Mouse (Mus musculus) macrophage (primary cell): ENCODE measurements at regions not wholly inside any gene's neighbourhood (a gene's known extent, or its start where the extent isn't known, plus 50 kb on each side); places are given as distances from the start of the nearest gene placed in this dataset.
A peak's percentile ranks its signal among the peaks of the same experiment; 100 is the strongest.
"Not testable (repeated sequence)": the region's sequence is repeated elsewhere in the genome, so short reads cannot be mapped to it uniquely, and the experiment has no call there.

Experiments
- H3K27ac ChIP-seq: fragments of 350-480 bp; formaldehyde crosslinking; 2 replicates; pipeline ENCODE4 v1.9.0; 2021
- H3K36me3 ChIP-seq: fragments of 350-480 bp; formaldehyde crosslinking; 2 replicates; pipeline ENCODE4 v1.9.0; 2021; ENCODE audit errors: inconsistent target
- H3K4me3 ChIP-seq: fragments of 350-480 bp; formaldehyde crosslinking; 2 replicates; pipeline ENCODE4 v1.9.0; 2021; ENCODE audit errors: inconsistent target
- H3K79me2 ChIP-seq: fragments of 350-480 bp; formaldehyde crosslinking; 2 replicates; pipeline ENCODE4 v1.9.0; 2021; ENCODE audit errors: inconsistent target
- WGBS: methylation state at CpG from one replicate; pipeline ENCODE4 v1.1.7; 2026; ENCODE audit warnings: inconsistent platforms; ENCODE audit not compliant: missing documents; 5-methylcytosine and 5-hydroxymethylcytosine counted together

DNA sequence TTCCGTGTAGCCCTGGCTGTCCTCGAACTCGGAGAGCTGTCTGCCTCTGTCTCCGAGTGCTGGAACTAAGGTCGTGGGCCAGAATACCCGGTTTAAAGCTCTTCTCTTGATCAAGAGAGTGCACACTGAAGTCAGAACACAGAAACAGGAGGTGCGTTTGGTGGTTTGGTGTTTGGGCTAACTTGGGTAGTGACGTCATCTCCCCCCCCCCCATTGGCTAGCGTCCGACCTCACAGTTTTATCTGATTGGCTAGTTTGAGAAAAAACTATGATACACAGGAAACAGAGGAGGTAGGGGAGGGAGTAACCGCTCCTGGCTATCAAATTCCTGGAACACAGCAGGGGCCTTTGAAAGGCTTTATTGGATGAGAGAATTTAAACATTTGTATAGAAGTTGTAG is 60.2 kb upstream of the Pim1 start:
- H3K4me3 ChIP-seq: no peak overlapping the region
- H3K27ac ChIP-seq: no peak overlapping the region
- no peaks in the 10 kb centered on the region for H3K36me3 ChIP-seq
- H3K79me2 ChIP-seq: peaks cover 23% of the 10 kb centered on the region
- WGBS: 77% methylated on average over 11 of the region's 11 CpGs

GRCm38 (mm10) chr17:29430806-29431205 is 59.7 kb upstream of the Pim1 start:
- no peaks in the 10 kb centered on the region for H3K36me3 ChIP-seq
- WGBS: 95% methylated on average over 6 of the region's 6 CpGs
- H3K27ac ChIP-seq: peak overlapping the region; percentile 95
- no peak overlapping the region for H3K4me3 ChIP-seq
- H3K79me2 ChIP-seq: peaks cover 23% of the 10 kb centered on the region

GRCm38 (mm10) chr17:29431553-29432297 is 58.8 kb upstream of the Pim1 start:
- H3K36me3 ChIP-seq: no peaks in the 10 kb centered on the region
- 34% methylated on average over 7 of the region's 8 CpGs for WGBS
- H3K27ac ChIP-seq: peak overlapping the region; percentile 95
- no peak overlapping the region for H3K4me3 ChIP-seq
- H3K79me2 ChIP-seq: peaks cover 23% of the 10 kb centered on the region

GRCm38 (mm10) chr17:29432666-29433065 is 57.9 kb upstream of the Pim1 start:
- peaks cover 23% of the 10 kb centered on the region for H3K79me2 ChIP-seq
- peak overlapping the region; percentile 95 for H3K27ac ChIP-seq
- no peaks in the 10 kb centered on the region for H3K36me3 ChIP-seq
- 77% methylated on average over 8 of the region's 8 CpGs for WGBS
- H3K4me3 ChIP-seq: no peak overlapping the region

GRCm38 (mm10) chr17:29433370-29433769 is 57.2 kb upstream of the Pim1 start:
- Histone ChIP-seq H3K36me3 (no peaks in the 10 kb centered on the region), H3K4me3 (no peak overlapping the region), H3K27ac (peak overlapping the region; percentile 95), H3K79me2 (peaks cover 23% of the 10 kb centered on the region)
- 93% methylated on average over 8 of the region's 8 CpGs for WGBS

GRCm38 (mm10) chr17:29434074-29434944 is 56.2 kb upstream of the Pim1 start:
- Histone ChIP-seq H3K79me2 (peaks cover 23% of the 10 kb centered on the region), H3K4me3 (peak overlapping the region; percentile 30), H3K27ac (peak overlapping the region; percentile 95), H3K36me3 (no peaks in the 10 kb centered on the region)
- WGBS: 69% methylated on average over 20 of the region's 20 CpGs

DNA sequence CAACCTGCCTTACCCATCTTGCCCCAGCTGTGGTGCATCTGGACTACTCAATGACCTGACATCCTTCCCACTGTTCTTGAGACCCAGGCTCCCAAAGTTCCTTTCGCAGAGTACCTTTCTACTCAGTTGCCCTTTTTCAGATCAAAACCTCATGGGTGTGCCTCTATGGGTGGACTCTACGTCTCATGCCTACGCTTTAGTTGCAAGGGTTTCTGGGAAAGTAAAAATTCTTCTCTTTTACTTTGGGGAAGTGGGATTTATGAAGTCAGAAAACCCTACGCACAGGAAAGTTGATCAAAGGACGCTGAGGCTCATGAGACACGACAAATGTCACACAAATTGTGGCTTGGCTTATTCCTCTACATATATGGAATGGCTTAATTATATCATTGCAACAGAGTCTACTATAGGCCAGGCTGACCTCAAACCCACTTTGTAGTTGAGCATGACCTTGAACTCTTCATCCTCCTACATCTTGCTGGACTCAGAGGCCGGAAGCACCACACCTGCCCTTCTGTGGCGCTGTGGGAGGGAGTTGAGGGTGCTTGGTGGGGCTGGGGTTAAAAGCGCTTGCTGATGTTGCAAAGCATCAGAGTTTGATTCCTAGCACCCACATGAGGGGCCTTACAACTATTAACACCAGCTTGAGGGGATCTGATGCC is 55.1 kb upstream of the Pim1 start:
- WGBS: 53% methylated on average over 9 of the region's 9 CpGs
- H3K79me2 ChIP-seq: peaks cover 23% of the 10 kb centered on the region
- peak overlapping the region; percentile 30 for H3K4me3 ChIP-seq
- H3K36me3 ChIP-seq: no peaks in the 10 kb centered on the region
- peak overlapping the region; percentile 95 for H3K27ac ChIP-seq

GRCm38 (mm10) chr17:29436484-29436870 is 54.1 kb upstream of the Pim1 start:
- H3K27ac ChIP-seq: peak overlapping the region; percentile 95
- 87% methylated on average over 4 of the region's 9 CpGs for WGBS
- H3K79me2 ChIP-seq: peaks cover 23% of the 10 kb centered on the region
- peak overlapping the region; percentile 45 for H3K4me3 ChIP-seq
- not testable (repeated sequence) for H3K36me3 ChIP-seq

GRCm38 (mm10) chr17:29436871-29437534 is 53.5 kb upstream of the Pim1 start:
- peaks cover 23% of the 10 kb centered on the region for H3K79me2 ChIP-seq
- H3K4me3 ChIP-seq: peak overlapping the region; percentile 45
- H3K36me3 ChIP-seq: no peaks in the 10 kb centered on the region
- 5% methylated on average over 34 of the region's 36 CpGs for WGBS
- H3K27ac ChIP-seq: peak overlapping the region; percentile 95

DNA sequence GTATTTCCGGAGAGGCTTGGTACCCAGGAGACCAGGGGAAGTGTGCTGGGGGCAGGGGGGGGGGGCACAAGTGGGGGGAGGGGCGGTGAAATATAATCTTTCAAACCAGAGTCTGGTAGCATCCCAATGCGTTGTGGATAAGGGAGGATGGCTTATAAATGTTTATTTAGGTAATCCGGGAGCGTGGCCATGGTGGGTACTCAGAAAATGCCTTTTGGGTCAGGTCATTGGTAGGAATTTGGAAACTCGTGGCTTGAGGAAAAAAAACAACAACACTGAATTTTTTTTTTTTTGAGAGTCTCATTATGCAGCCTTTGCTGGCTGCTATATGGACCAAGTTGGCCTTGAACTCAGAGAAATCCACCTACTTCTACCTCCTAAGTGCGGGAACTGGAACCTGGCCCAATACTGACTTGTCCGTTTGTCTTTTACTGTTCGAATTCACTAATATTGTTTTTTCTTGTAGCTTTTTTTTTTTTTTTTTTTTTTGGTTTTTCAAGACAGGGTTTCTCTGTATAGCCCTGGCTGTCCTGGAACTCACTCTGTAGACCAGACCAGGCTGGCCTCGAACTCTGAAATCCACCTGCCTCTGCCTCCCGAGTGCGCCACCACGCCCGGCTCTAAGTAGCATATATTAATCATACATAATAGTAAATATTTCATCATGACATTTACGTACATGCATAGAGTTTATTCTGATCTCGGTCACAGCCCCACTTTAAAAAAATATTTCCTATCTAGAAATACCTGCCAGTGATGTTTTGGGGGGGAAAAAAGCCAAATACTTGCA is 52.8 kb upstream of the Pim1 start:
- Histone ChIP-seq H3K27ac (0 out of 2 replicates have a peak overlapping the region, but pooled peaks have one; percentile 17), H3K79me2 (peaks cover 23% of the 10 kb centered on the region), H3K36me3 (no peaks in the 10 kb centered on the region), H3K4me3 (peak overlapping the region; percentile 16; the same call in 1 of the 2 replicates)
- 42% methylated on average over 16 of the region's 16 CpGs for WGBS

DNA sequence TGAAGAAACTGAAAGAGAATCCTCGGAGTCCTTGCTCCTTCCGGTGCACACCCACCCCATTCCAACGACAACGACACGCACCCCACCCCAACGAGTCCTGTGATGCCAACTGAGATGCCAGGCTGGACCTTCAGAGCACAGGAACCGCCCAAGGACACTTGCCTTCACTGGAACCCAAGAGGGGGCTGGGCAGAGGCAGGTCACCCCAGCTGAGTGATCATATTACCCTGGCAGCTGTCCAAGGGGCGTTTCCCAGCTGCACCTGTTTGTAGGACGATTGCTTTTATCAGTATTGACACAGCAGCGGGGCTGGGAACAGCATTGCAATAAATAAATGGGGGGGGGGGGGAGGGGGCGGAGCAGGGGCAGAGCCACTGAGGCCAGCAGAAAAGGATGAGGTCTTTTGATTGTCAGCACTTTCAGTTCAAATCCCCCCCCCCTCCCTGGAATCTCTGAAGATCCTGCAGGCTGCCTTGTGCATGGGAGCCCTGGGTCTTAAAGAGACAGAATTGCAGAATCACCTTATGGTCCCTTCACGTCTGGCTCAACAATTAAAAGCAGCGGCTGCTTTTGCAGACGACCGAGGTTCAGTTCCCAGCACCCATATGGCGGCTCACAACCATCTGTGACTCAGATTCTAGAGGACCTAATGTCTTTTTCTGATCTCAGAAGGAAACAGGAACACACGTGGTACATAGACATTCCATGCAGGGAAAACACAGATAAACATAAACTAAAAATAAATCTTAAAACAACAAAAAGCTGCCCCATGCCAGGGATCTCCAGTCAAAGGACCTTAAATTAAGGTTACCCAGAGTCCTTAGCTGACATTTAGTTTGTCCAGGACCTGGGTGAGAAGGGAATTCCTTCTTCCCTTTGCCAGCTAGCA is 52.0 kb upstream of the Pim1 start:
- no peak overlapping the region for H3K4me3 ChIP-seq
- WGBS: 58% methylated on average over 17 of the region's 17 CpGs
- no peak overlapping the region for H3K27ac ChIP-seq
- no peaks in the 10 kb centered on the region for H3K36me3 ChIP-seq
- H3K79me2 ChIP-seq: peaks cover 17% of the 10 kb centered on the region

- WGBS: 94% methylated on average over 4 of the region's 4 CpGs
- no peak overlapping the region for H3K27ac ChIP-seq
- H3K36me3 ChIP-seq: no peaks in the 10 kb centered on the region
- H3K4me3 ChIP-seq: no peak overlapping the region
- peaks cover 3% of the 10 kb centered on the region; the same call in 1 of the 2 replicates for H3K79me2 ChIP-seq
These were observed 50.6 kb upstream of the Pim1 start for GRCm38 (mm10) chr17:29439992-29440391.

GRCm38 (mm10) chr17:29440490-29440889 is 50.1 kb upstream of the Pim1 start:
- no peaks in the 10 kb centered on the region for H3K36me3 ChIP-seq
- H3K79me2 ChIP-seq: no peaks in the 10 kb centered on the region
- H3K4me3 ChIP-seq: no peak overlapping the region
- H3K27ac ChIP-seq: no peak overlapping the region
